Mouse (Mus musculus) liver, embryonic 16.5 days (tissue): Measurements from ENCODE around the gene Pemt. TPM values are rescaled to one million over a fixed set of nuclear protein-coding genes. Genes with fewer than 3 reads are reported as not detected.
"Not testable (repeated sequence)": the region's sequence is repeated elsewhere in the genome, so short reads cannot be mapped to it uniquely, and the experiment has no call there.

Source experiments
- ATAC-seq: fragments of 200-750 bp; cut with Nextera tagmentation; 2 replicates; pipeline ENCODE4 v1.8.0; 2017; ENCODE audit warnings: low read depth, mild to moderate bottlenecking, moderate number of reproducible peaks, moderate library complexity
- H3K27ac ChIP-seq: fragments of 300-500 bp; sonication (generic); 2 replicates; pipeline ENCODE4 v1.5.1; 2014; ENCODE audit warnings: mild to moderate bottlenecking, low read length
- H3K27me3 ChIP-seq: fragments of 300-500 bp; sonication (generic); 2 replicates; pipeline ENCODE4 v1.6.1; 2014; ENCODE audit warnings: low read depth, low read length, mixed read lengths; ENCODE audit not compliant: control insufficient read depth, insufficient read depth
- H3K36me3 ChIP-seq: fragments of 300-500 bp; sonication (generic); 2 replicates; pipeline ENCODE4 v1.6.1; 2014; ENCODE audit warnings: mild to moderate bottlenecking; ENCODE audit not compliant: control insufficient read depth, insufficient read depth
- H3K4me1 ChIP-seq: fragments of 300-500 bp; sonication (generic); 2 replicates; pipeline ENCODE4 v1.6.1; 2014; ENCODE audit warnings: low read depth, low read length, mixed read lengths; ENCODE audit not compliant: control insufficient read depth
- H3K4me2 ChIP-seq: fragments of 300-500 bp; sonication (generic); 2 replicates; pipeline ENCODE4 v1.6.1; 2014; ENCODE audit warnings: low read depth, low read length, mixed read lengths
- H3K4me3 ChIP-seq: fragments of 300-500 bp; sonication (generic); 2 replicates; pipeline ENCODE4 v1.5.1; 2014; ENCODE audit warnings: low read depth, mild to moderate bottlenecking, low read length
- H3K9ac ChIP-seq: fragments of 300-500 bp; sonication (generic); 2 replicates; pipeline ENCODE4 v1.6.1; 2014; ENCODE audit warnings: low read depth, low read length
- H3K9me3 ChIP-seq: fragments of 300-500 bp; sonication (generic); replicated peaks from 2 replicates; pipeline ENCODE4 v1.6.1; 2016; ENCODE audit warnings: low read length; ENCODE audit not compliant: control insufficient read depth
- WGBS: fragments of 180-500 bp; shearing (Covaris S2); extraction: QIAGEN DNeasy Blood & Tissue Kit; methylation state at CpG from one replicate; pipeline ENCODE4 v1.1.7; 2014; ENCODE audit not compliant: insufficient replicate concordance; 5-methylcytosine and 5-hydroxymethylcytosine counted together
- polyA plus RNA-seq: library from polyadenylated mRNA; unstranded; fragments of >200 nt; fragmentation: Nextera tagmentation; extraction: Ambion mirVana; gene quantifications from 2 replicates; pipeline ENCODE4 v1.2.1, GENCODE M21; 2015

Pemt gene
- polyA plus RNA-seq, 1 experiment from 2014 or later, result 63.2 TPM

- Histone ChIP-seq H3K9ac (no peak overlapping the region), H3K4me1 (peaks cover 6% of the 10 kb centered on the region), H3K27ac (no peak overlapping the region), H3K4me2 (no peak overlapping the region), H3K27me3 (peaks cover 20% of the 10 kb centered on the region), H3K9me3 (no peaks in the 10 kb centered on the region), H3K4me3 (no peak overlapping the region), H3K36me3 (0 out of 2 replicates have a peak, but pooled peaks cover 4% of the 10 kb centered on the region)
- WGBS, result 54% methylated on average over 4 of the region's 4 CpGs
- ATAC-seq, result no peak
Observed at GRCm38 (mm10) chr11:59959453-59959852, 86.8 kb downstream of the Pemt start.

- Histone ChIP-seq H3K27me3 (no peaks in the 10 kb centered on the region), H3K27ac (no peak overlapping the region), H3K4me1 (no peaks in the 10 kb centered on the region), H3K9me3 (no peaks in the 10 kb centered on the region), H3K9ac (no peak overlapping the region), H3K4me3 (no peak overlapping the region), H3K36me3 (0 out of 2 replicates have a peak, but pooled peaks cover 4% of the 10 kb centered on the region), H3K4me2 (no peak overlapping the region)
- no peak for ATAC-seq
- 80% methylated on average over 6 of the region's 6 CpGs for WGBS
Observed at GRCm38 (mm10) chr11:59956749-59957148, 89.5 kb downstream of the Pemt start.

- Histone ChIP-seq H3K4me2 (no peak overlapping the region), H3K4me1 (peaks cover 10% of the 10 kb centered on the region), H3K27ac (no peak overlapping the region), H3K27me3 (no peaks in the 10 kb centered on the region), H3K9me3 (no peaks in the 10 kb centered on the region), H3K36me3 (no peaks in the 10 kb centered on the region), H3K9ac (no peak overlapping the region), H3K4me3 (no peak overlapping the region)
- no peak for ATAC-seq
- 89% methylated on average over 14 of the region's 14 CpGs for whole genome bisulfite sequencing
Observed at GRCm38 (mm10) chr11:59952892-59953291, 93.4 kb downstream of the Pemt start.

- Histone ChIP-seq H3K4me1 (peaks cover 19% of the 10 kb centered on the region), H3K4me3 (peak overlapping the region; percentile 87), H3K9me3 (no peaks in the 10 kb centered on the region), H3K4me2 (peak overlapping the region; percentile 84), H3K9ac (peak overlapping the region; percentile 92), H3K27me3 (no peaks in the 10 kb centered on the region), H3K27ac (peak overlapping the region; percentile 71), H3K36me3 (no peaks in the 10 kb centered on the region)
- 1% methylated on average over 16 of the region's 16 CpGs for WGBS
- ATAC-seq, result peak; percentile 69; the same call in 1 of the 2 replicates
Observed at GRCm38 (mm10) chr11:59948401-59948767, 97.9 kb downstream of the Pemt start.

GRCm38 (mm10) chr11:59947752-59948400, 98.4 kb downstream of the Pemt start, which contains the start of gene Med9:
Gene Med9 (plus strand): TSS chr11:59948206.
- H3K4me2 ChIP-seq, result peak within 1 kb of the TSS; percentile 84
- H3K4me1 ChIP-seq, result peaks cover 19% of the 10 kb centered on the region
- peak within 1 kb of the TSS; percentile 87 for H3K4me3 ChIP-seq
- no peaks in the 10 kb centered on the region for H3K9me3 ChIP-seq
- ATAC-seq, result peak; percentile 96
- peak within 1 kb of the TSS; percentile 71 for H3K27ac ChIP-seq
- WGBS, result 2% methylated on average over 43 of the region's 43 CpGs
- no peaks in the 10 kb centered on the region for H3K27me3 ChIP-seq
- H3K36me3 ChIP-seq, result no peaks in the 10 kb centered on the region
- peak within 1 kb of the TSS; percentile 92 for H3K9ac ChIP-seq

- H3K27me3 ChIP-seq, H3K4me2 ChIP-seq, ATAC-seq, H3K9ac ChIP-seq, H3K27ac ChIP-seq, H3K4me3 ChIP-seq, H3K36me3 ChIP-seq, H3K9me3 ChIP-seq: not testable (repeated sequence)
- H3K4me1 ChIP-seq, result peaks cover 37% of the 10 kb centered on the region
- WGBS, result 85% methylated on average over 9 of the region's 10 CpGs
Observed at GRCm38 (mm10) chr11:59944855-59945254, 101.4 kb downstream of the Pemt start.

- Histone ChIP-seq H3K4me2 (peak overlapping the region; percentile 21), H3K27me3 (no peaks in the 10 kb centered on the region), H3K36me3 (no peaks in the 10 kb centered on the region), H3K9me3 (no peaks in the 10 kb centered on the region), H3K27ac (peak overlapping the region; percentile 17; the same call in 1 of the 2 replicates), H3K9ac (no peak overlapping the region), H3K4me1 (peaks cover 19% of the 10 kb centered on the region), H3K4me3 (no peak overlapping the region)
- peak; percentile 76 for ATAC-seq
- 3% methylated on average over 3 of the region's 3 CpGs for WGBS
Observed at GRCm38 (mm10) chr11:59941391-59941790, 104.9 kb downstream of the Pemt start.

- no peak overlapping the region for H3K27ac ChIP-seq
- WGBS, result 33% methylated on average over 3 of the region's 3 CpGs
- no peak overlapping the region for H3K4me3 ChIP-seq
- no peaks in the 10 kb centered on the region for H3K36me3 ChIP-seq
- H3K4me2 ChIP-seq, result no peak overlapping the region
- H3K9me3 ChIP-seq, result no peaks in the 10 kb centered on the region
- peak; percentile 47 for ATAC-seq
- no peak overlapping the region for H3K9ac ChIP-seq
- H3K27me3 ChIP-seq, result no peaks in the 10 kb centered on the region
- peaks cover 19% of the 10 kb centered on the region for H3K4me1 ChIP-seq
Observed at GRCm38 (mm10) chr11:59940645-59941044, 105.6 kb downstream of the Pemt start.

GRCm38 (mm10) chr11:59939821-59940220, 106.5 kb downstream of the Pemt start:
- H3K36me3 ChIP-seq, result no peaks in the 10 kb centered on the region
- H3K27me3 ChIP-seq, result no peaks in the 10 kb centered on the region
- H3K9ac ChIP-seq, result no peak overlapping the region
- no peaks in the 10 kb centered on the region for H3K9me3 ChIP-seq
- 72% methylated on average over 1 of the region's 1 CpGs for WGBS
- peaks cover 19% of the 10 kb centered on the region for H3K4me1 ChIP-seq
- no peak overlapping the region for H3K4me3 ChIP-seq
- no peak overlapping the region for H3K4me2 ChIP-seq
- ATAC-seq, result no peak
- H3K27ac ChIP-seq, result no peak overlapping the region
